Mouse (Mus musculus): Measurements from ENCODE around the gene Rasl11b.
A peak's percentile ranks its signal among the peaks of the same experiment; 100 is the strongest.

Rasl11b gene

DNA sequence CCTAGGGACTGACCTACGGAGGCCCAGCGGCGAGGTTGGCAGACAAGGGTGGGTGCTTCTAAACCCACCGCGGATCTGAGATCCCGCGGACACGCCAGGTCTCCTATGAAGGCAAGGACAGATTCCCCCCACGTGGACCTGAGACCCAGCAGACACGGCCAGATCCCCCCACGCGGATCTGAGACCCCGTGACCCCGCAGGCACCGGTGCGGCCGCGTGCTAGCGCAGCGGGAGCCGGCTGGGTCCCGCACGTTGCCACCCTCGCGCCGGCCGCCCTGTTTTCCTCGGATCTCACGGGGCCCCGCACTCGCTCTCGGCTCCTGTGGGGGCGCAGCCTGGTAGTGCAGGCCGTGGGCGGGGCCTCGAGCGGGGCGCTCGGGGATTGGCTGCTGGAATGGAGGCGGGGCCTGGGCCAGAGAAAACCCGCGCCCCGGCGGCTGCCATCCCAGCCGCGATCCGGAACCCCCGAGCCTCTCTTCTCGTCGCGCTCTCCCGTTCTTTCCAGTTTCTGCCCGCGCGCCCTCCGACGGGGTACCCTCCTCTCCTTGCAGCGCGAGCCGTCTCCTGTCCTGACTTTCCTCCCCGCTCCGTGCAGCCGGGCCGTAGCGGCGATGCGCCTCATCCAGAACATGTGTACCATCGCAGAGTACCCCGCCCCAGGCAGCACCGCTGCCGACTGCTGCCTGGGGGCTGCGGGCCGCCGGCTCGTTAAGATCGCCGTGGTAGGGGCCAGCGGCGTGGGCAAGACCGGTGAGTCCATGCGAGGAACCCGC is at the start of gene Rasl11b:
Gene Rasl11b, plus strand, starts transcription at position 446 of the 773 bp plus-strand sequence.
- peak; percentile 95 for DNase-seq (ENCODE audit: low spot score)

DNA sequence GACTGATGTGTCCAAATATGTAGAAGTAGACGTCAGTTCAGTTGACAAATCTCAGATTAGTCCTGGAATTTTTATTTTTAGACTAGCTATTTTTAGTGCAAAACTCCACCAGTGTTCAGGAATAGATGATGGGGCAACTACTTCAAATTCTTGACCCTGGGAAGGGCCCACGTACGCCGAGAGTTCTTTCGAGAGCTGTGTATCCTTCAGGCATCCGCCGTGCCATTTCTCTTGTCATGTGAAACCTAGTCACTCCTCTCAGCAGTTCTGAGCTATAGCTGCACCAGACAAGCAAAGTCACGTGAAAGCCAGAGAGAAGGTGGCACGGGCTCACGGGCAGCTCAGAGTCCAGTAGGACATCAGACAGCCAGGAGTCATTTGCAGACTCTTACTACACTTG is 47.5 kb upstream of the Rasl11b start:
- no peak for DNase-seq (ENCODE audit: low spot score)

DNA sequence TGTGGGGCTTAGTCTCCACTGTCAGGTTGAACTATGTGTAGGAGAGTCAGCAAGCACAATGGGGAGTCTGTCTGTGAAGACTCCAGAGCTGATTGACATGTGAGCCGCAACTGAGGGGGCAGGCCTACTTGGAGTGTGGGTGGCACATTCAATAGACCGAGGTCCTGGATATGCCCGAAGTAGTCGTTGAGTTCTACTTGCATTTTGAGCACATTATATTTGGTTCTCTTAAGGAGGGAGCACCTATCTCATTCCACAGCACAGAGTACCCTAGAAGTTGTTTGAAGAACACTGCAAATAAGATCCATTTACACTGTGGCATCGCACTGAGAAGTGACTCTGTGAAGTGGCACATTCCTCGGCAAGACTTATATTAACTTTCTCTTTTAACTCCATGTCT is 45.1 kb upstream of the Rasl11b start:
- no peak for DNase-seq (ENCODE audit: low spot score)

DNA sequence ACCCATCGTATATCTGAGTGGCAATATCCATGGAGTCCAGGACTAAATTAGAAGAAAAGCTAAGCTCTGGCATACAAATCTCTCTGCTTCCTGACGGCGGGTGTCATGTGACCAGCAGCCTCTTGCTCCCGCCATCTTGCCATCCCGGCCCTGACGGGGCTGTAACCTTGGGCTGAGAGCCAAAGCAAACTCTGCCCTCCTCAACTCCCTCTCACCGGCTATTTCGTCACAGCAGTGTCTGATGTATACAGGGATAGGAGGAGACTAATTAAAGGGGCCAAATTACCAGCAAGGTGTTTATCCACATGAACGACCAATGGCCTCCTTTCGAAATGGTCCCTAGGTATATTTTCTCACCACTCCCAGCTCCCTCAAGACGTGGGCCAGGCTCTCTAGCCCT is 43.3 kb upstream of the Rasl11b start:
- no peak for DNase-seq (ENCODE audit: low spot score)

DNA sequence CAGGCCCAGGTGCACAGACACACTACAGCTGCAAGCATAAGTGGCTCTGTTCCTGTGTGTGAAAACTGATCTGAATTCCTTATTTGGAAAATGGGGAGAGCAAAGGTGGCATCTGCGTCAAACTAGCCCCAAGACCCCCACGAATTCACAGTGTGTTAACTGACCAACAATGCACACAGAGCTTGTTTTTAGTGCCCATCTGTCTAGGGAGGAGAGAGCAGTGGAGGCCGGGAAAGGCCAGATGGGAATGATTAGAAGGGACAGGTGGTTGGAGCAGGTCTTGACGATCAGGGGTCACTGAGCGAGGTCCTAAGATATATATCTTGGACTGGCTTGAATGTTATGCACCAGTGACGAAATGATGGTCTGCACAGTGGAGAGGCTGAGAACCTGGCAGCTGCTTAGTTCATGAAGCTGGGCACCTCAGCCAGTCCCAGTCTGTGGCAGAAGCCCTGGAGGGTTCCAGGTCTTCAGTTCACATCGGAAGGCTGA is 39.2 kb upstream of the Rasl11b start:
- no peak for DNase-seq (ENCODE audit: low spot score)

DNA sequence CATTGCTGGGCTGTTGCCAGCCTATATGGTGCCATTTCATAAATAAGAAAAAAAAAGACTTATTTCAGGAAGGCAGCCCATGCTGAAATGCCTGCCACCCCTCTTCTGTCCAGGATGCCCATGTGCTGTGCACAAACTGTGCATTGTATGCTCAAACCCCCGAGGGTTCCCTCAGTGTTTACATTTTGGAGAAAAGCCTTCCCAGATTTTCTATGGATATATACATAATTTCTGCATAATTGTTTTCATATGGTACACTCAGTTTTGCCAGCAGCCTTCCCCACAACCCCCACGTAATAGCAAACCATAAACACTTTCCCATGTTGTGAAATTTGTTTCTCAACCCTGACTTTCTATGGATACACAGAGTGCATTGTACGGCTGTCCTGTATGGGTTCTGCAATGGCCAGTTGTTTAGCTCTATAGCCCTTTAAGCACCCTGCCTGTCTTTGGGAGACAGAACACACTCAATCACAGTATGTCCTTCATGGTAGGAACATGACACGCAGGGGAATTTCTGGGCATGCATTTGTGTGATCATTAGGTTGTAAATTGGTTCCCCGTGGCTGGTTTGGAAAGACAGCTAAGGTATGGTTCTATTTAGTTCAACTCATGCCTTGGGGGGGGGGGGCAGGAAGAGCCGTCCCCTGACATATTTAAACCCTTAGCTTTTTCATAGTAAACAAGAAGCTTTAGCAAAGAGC is 36.0 kb upstream of the Rasl11b start:
- no peak for DNase-seq (ENCODE audit: low spot score)

DNA sequence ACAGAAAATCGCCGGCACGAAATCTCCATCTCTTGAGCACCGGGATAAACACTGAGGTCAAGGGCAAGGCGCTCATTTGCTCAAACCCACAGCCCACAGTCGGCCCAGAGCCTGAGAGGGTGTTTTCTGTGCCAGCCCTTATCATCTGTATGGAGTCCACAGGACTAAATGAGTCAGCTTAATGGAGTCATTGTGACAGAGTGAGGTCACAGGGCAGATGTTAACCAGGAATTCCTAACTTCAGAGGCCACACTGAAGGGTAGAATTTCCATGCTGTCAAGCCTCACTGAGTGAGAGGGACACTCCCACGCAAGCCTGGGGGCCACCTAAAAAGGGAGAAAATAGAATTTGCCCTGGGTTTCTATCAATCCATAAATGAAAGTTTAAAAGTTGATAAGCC is 35.2 kb upstream of the Rasl11b start:
- no peak for DNase-seq (ENCODE audit: low spot score)

DNA sequence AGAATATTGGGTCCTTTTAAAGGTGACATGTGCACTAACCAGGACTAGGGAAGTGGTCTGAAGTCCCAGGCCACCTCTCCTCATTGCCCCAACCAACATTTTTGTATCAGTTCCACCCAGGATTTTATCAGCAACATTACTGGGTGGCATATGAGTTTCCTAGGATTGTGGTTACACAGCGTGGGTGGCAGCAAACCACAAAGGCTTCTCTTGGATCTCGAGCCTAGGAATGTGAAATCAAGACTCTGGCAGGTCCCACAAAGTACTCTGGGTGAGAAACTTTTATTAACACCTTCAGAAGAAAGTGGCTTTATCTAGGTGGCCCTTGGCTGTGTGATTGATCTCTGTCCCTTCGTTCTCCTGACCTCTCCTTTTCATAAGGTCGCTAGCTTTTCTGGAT is 34.7 kb upstream of the Rasl11b start:
- no peak for DNase-seq (ENCODE audit: low spot score)

DNA sequence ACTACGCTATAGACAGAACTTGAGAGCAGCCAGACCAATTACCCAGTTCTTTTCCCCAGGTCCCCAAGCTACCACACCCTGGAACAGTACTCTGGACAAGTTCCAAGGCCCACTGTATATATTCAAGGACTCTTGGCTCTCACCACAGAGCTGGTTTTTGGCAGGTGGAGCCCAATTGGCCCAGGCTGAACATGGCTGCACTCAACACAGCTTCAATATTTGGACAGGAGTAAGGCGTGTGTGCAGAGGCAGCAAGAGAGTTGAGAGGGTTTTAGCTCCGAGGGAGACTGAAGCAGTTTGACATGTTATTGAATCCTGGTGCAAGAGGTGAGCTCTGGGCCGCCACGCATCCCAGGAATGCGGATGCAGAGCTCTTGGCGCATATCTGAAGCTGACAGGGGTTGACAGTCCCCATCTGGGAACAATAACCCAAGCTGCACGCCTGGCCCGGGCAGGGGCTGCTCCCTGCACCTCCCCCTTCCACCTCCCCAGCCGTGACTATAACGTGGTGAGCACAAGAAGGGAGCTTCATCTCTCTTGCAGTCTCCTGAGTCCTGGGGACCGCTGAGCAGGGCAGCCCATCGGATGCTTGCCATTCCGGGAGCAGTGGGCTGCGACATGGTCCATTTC is 33.7 kb upstream of the Rasl11b start:
- peak; percentile 46 for DNase-seq (ENCODE audit: low spot score)

DNA sequence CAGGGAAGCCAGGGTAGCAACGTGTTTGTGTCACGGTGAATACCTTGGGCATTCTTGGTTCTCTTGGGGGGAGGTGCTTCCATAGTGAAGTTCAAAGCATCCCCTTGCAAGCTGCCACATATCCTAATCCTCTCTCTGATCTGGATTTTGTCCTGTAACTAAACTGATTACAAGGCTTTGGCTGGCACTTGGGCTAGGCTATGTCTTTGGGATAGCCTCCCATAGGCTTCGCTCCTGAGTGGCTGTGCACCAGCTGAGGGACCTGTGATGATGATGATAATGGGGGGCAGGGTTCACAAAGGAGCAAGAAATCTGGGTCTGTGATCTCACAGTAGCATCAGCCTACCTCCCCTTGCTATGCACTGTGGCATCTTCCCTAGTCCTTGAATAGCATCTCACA is 33.1 kb upstream of the Rasl11b start:
- DNase-seq (ENCODE audit: low spot score) = no peak

DNA sequence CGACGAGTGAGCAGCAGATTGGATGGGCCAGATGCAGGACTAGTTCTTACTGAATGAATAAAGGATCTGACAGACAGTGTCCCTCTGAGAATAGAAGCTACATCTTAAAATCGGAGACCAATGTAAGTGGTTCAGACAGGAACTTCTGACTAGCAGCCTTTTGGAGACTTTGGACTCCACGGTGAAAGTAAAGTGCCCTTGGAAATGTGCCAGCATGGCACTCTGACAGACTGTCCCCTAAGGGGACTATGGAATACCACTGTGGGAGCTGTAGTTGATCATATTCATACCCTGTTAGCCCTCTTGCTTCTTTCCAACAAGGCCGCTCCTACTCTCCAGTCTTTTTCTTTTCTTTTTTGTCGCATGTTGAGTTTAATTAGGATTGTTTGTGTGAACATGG is 31.9 kb upstream of the Rasl11b start:
- no peak for DNase-seq (ENCODE audit: low spot score)

DNA sequence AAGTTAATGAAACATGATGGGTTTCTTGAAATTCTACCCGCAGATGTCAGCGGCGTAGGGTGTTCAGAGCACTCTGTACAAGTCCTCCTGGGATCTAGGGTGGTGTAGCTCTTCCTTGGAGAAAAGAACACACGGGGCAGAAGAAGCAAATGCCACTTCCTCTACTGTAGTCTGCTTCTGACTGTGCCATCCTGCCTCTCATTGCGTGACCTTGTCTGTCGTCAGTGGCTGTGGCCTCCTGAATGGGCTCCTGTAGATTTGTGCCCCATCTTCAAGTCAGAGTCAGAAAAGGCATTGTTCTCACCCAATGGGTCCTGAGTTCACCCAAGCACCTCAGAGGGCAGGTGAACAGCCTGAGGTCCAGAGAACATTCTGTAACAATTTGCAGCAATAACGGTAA is 30.5 kb upstream of the Rasl11b start:
- no peak for DNase-seq (ENCODE audit: low spot score)

DNA sequence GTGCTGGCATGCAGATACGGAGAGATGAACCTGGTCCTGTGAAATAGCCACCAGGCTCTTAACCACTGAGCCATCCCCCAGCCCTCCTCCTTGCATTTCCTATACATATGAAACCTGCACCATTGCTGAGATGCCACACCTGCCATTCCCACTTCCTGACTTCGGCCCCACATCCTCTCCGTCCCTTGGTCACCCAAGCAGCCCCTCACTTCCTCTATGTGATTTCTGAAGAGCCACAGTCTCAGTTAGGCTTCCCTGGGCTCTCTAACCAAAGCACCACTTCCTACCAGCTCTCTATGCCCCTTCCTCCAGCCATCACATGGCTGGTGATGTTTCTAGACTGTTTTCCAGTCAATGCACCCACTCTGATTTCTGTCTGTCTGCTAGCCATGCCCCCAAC is 28.4 kb upstream of the Rasl11b start:
- DNase-seq (ENCODE audit: low spot score) = no peak

DNA sequence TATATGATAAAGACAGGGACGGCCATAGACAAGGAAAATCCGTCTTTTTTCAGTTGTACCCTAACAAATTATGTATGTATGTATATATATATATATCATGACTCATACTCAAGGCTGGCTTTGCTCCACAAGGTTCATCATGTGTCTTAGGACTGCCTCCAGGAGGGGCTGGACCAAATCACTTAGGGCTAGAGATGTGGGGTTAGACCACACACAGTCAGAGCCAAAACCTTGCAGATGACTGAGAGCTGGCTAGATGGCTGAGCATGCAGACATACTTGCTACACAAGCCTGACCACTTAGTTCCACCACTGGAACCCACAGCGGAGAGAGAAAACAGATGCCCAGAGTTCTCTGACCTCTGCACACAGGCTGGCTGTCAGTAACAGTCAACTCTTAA is 27.0 kb upstream of the Rasl11b start:
- no peak for DNase-seq (ENCODE audit: low spot score)

DNA sequence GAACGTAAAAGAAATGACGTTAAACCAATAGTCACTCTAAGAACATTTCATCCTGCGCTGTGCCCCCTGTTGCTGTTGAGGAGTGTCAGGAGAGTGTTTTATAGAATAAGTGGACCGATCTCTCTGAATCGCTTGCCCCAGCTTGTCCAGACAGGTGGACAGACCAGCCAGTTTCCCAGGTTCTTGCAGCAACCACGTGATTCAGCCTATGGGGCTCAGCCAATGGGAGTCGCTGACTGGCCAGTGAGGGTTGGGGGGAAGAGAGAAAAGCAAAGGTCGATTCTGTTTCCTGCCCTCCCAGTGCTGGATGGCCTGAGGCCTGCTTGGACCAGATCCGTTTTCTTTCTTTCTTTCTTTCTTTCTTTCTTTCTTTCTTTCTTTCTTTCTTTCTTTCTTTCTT is 23.3 kb upstream of the Rasl11b start:
- DNase-seq (ENCODE audit: low spot score) = peak; percentile 85

DNA sequence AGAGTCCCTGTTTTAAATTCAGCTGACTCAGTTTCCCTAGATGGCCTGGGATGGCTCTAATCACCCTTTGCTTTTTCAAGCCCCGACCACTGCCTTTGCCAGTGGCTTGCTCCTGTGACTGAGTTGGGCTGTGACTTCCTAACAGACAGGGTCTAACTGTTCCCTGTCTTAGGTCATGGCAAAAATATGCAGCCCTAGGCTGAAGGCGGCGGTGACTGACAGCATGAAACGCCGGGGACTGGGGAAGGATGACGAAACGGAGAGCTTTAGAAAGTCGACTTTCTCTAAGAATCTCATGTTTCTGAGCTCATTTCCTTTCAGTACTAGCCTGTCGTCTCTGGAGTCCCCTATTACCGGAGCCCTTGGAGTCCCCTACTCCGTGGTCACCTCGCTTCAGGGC is 22.9 kb upstream of the Rasl11b start:
- peak; percentile 56 for DNase-seq (ENCODE audit: low spot score)

DNA sequence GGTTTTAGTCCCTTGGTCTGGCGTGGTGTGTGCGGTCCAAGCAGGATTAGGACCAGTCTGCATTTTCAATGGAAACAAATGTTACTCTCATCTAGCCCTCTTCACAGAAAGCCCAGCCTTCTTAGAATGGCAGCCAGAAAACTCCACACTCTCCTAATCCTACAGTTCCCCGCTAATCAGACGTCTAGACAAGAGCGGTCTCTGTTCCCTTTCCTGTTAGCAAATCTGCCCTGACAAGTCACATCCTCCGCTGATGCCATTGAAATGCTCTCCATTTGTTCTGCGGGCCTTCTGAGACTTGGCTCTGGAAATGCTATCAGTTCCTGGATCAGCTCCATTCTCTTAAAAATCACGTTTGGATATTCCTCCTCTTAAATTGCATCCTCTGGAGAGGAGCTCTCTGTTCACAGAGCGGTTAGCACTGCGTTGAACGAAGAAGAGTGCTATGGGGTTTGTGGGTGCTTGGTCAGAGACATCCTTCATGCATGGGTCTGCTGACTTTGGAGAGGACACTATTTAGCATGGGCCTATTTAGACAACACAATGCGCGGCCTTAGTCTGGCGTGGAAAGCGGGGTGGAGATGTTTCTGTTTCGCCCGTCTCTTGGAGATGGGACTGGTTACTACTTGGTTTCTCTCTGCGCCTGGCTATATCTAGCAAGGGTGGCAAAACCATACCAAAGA is 21.8 kb upstream of the Rasl11b start:
- DNase-seq (ENCODE audit: low spot score) = no peak

DNA sequence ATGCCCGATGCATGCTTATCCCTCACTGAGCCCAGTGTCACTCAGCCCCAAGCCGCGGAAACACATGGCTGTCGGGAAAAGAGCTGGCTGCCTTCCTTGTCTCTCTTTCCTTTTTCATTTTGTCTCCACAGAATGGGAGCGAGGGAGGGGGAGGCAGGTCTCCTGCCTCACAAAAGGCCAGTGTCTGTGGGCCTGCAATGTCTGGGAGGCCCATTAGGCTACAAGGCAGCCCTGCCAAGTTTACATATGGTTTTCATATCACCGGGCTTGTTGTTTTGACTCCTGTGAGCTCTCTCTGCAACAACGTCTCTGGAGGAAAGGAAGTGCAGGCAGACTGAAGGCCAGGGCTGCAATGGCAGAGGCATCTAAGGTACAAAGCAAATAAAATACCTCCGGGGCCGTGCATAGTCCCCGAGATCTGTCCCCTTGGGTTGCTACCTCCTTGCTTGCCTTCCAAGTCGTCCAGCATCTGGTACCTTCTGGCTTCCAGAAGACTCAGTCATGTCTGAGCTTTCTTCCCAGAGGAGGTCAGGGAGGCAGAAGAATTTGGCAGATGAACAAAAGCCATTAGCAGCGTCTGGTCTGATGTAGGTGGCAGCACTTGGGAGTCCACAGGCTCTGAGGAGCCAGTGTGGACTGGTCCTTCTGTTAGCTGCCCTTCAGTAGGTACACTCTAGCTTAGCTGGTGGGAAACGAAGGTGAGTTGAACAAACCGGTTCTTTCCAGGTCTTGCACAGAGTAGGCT is 19.4 kb upstream of the Rasl11b start:
- no peak for DNase-seq (ENCODE audit: low spot score)

DNA sequence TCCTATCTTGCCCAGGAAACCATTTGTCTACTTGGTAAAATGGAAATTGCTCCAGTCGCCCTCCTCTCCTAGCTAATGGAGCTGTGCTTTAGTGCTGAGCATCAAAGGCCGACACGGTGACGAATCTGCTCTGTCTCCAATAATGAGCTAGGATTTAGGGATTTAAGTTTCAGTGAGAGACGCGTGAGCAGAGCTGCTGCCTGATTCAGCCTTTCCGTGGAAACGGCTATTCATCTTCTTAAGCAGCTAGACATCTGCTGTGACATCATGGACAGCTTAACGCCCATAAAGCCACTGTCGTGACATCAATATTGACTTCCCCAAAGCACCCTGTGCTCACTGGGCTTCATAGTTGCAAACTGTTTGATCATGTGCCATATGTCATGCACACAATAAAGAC is 14.9 kb upstream of the Rasl11b start:
- no peak for DNase-seq (ENCODE audit: low spot score)

DNA sequence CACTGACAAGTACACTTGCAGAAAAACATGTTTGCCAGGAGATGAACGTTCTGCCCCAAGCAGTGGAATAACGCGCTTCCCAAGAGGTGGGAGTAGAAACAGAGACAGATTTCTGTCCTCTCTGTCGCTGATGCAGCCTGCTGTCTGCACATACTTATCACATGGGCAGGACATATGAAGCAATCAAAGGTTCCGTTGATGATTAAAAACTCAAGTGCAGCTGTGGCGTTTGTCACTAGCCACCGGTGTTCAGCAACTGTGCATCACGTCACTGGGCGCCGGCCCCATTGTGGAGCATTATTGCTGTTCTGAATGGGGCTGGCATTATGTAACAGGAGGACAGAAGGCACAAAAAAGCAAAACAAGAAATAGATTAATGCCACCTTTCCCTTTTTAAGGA is 12.0 kb upstream of the Rasl11b start:
- no peak for DNase-seq (ENCODE audit: low spot score)

DNA sequence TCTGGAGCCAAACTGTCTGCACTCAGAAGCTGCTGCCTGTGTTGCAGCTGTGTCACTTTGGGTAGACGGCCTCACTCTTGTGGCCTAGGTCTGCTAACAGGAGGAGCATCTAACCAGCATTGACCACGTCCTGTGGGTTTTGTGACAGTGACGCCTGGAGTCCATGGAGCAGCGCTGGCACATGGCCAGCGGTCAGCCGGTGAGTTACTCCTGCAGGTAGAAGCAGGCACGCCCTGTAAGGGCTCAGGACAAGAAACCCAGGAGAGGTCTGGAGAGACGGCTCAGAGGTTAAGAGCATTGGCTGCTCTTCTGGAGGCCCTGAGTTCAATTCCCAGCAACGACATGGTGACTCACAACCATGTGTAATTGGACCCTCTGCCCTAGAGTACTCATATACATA is 10.5 kb upstream of the Rasl11b start:
- no peak for DNase-seq (ENCODE audit: low spot score)

DNA sequence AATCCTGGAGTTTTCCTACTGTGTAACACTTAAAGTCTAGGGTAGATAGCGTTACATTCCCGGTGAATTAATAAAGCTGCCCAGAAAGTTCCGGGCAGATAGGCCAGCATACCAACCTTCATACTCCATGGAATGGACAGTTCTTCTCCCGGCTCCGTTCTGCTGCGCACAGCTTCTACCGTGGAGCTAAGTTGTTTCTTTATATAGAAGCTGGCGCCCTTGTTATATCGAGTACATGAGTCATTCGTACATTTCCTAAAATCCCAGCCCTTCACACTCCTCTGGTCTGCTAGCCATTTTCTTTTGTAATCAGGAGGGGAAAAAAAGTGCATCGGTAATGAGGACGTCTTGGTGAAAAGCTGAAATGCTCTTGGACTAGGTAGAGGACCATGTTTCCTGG is 7.0 kb upstream of the Rasl11b start:
- no peak for DNase-seq (ENCODE audit: low spot score)
